Mouse (Mus musculus) CH12.LX (cell line): ENCODE measurements at regions not wholly inside any gene's neighbourhood (a gene's known extent, or its start where the extent isn't known, plus 50 kb on each side); places are given as distances from the start of the nearest gene placed in this dataset.

Experiments
- DNase-seq: peaks from one replicate; pipeline ENCODE4 v3.0.0-alpha.2; 2013; ENCODE audit errors: extremely low read depth
- H3K27ac ChIP-seq: 2 replicates; pipeline ENCODE4 v1.5.1; 2012; ENCODE audit warnings: low read depth, mild to moderate bottlenecking, control low read depth, moderate library complexity; ENCODE audit not compliant: insufficient read depth
- H3K27me3 ChIP-seq: replicated peaks from 2 replicates; pipeline ENCODE3; 2012; ENCODE audit warnings: inconsistent platforms
- H3K36me3 ChIP-seq, 2 experiments: replicated peaks in 1 of 2; 2 replicates each; pipeline versions ENCODE3 to v1.6.1; 2012; ENCODE audit warnings: inconsistent platforms in 1 of 2, low read length in 1 of 2, mild to moderate bottlenecking in 1 of 2, mixed read lengths in 1 of 2, moderate library complexity in 1 of 2; ENCODE audit not compliant: control insufficient read depth in 1 of 2, insufficient read depth in 1 of 2
- H3K4me1 ChIP-seq, 2 experiments: 2 replicates each; pipeline ENCODE4 v1.6.1; 2012; ENCODE audit warnings: inconsistent platforms in 1 of 2, moderate library complexity in 1 of 2; ENCODE audit not compliant: insufficient read depth in 2 of 2, control insufficient read depth in 1 of 2
- H3K4me2 ChIP-seq: 2 replicates; pipeline ENCODE4 v1.6.1; 2012; ENCODE audit warnings: low read depth, mild to moderate bottlenecking, control low read depth; ENCODE audit not compliant: poor library complexity, insufficient read depth, severe bottlenecking
- H3K4me3 ChIP-seq, 3 experiments: fragments of 150-350 bp in 1 of 3; sonication (generic) in 1 of 3; replicated peaks in 1 of 3; 2 replicates each; pipeline versions ENCODE3 to v1.5.1; 2011 to 2012; ENCODE audit warnings: low read depth in 2 of 3, low read length in 2 of 3, mild to moderate bottlenecking in 2 of 3, moderate library complexity in 2 of 3, control low read depth in 1 of 3, improper control_type of control experiment in 1 of 3, inconsistent platforms in 1 of 3, mixed read lengths in 1 of 3; ENCODE audit not compliant: poor library complexity in 1 of 3
- H3K79me2 ChIP-seq: replicated peaks from 2 replicates; pipeline ENCODE4 v1.6.1; 2012; ENCODE audit warnings: mild to moderate bottlenecking, moderate library complexity; ENCODE audit not compliant: control insufficient read depth, poor library complexity, insufficient read depth, severe bottlenecking; ENCODE audit errors: extremely low read depth
- H3K9ac ChIP-seq: 2 replicates; pipeline ENCODE4 v1.6.1; 2012; ENCODE audit warnings: low read depth, mild to moderate bottlenecking, control low read depth, moderate library complexity; ENCODE audit not compliant: insufficient read depth
- H3K9me3 ChIP-seq: replicated peaks from 2 replicates; pipeline ENCODE3; 2012; ENCODE audit warnings: low read length, inconsistent platforms, mixed read lengths
- CHD1 ChIP-seq: IDR thresholded peaks from 2 replicates; pipeline ENCODE4 v1.6.1; 2012; ENCODE audit warnings: low read depth, low read length, improper control_type of control experiment, inconsistent platforms
- CTCF ChIP-seq, 2 experiments: IDR thresholded peaks in 1 of 2; conservative IDR thresholded peaks in 1 of 2; 2 replicates each; pipeline ENCODE4 v1.5.1; 2011 to 2012; ENCODE audit warnings: low read depth in 2 of 2, low read length in 2 of 2, improper control_type of control experiment in 1 of 2, inconsistent platforms in 1 of 2, mild to moderate bottlenecking in 1 of 2, moderate library complexity in 1 of 2
- EP300 ChIP-seq: IDR thresholded peaks from 2 replicates; pipeline ENCODE4 v1.6.1; 2011; ENCODE audit warnings: low read length, improper control_type of control experiment
- GABPA ChIP-seq: IDR thresholded peaks from 2 replicates; pipeline ENCODE4 v1.6.1; 2012; ENCODE audit warnings: low read depth, low read length, improper control_type of control experiment, inconsistent platforms; ENCODE audit not compliant: insufficient replicate concordance
- IRF4 ChIP-seq: IDR thresholded peaks from 2 replicates; pipeline ENCODE4 v1.6.1; 2014; ENCODE audit warnings: low read depth, mild to moderate bottlenecking, inconsistent platforms, low read length, improper control_type of control experiment
- JUND ChIP-seq: conservative IDR thresholded peaks from 2 replicates; pipeline ENCODE4 v1.6.1; 2011; ENCODE audit warnings: low read depth, low read length, improper control_type of control experiment
- MAFK ChIP-seq: IDR thresholded peaks from 2 replicates; pipeline ENCODE4 v1.6.1; 2011; ENCODE audit warnings: low read length, improper control_type of control experiment; ENCODE audit not compliant: insufficient replicate concordance
- MAX ChIP-seq: IDR thresholded peaks from 2 replicates; pipeline ENCODE4 v1.6.1; 2011; ENCODE audit warnings: low read length, improper control_type of control experiment
- MEF2A ChIP-seq: IDR thresholded peaks from 2 replicates; pipeline ENCODE4 v1.6.1; 2014; ENCODE audit warnings: low read depth, mild to moderate bottlenecking, inconsistent platforms, low read length, improper control_type of control experiment, borderline replicate concordance
- MYC ChIP-seq: IDR thresholded peaks from 2 replicates; pipeline ENCODE4 v1.6.1; 2011; ENCODE audit warnings: low read depth, mild to moderate bottlenecking, improper control_type of control experiment, low read length
- NELFE ChIP-seq: IDR thresholded peaks from 2 replicates; pipeline ENCODE4 v1.6.1; 2011; ENCODE audit warnings: low read depth, low read length, improper control_type of control experiment
- POLR2AphosphoS2 ChIP-seq: IDR thresholded peaks from 2 replicates; pipeline ENCODE4 v1.6.1; 2011; ENCODE audit warnings: low read depth, low read length, improper control_type of control experiment
- RAD21 ChIP-seq: IDR thresholded peaks from 2 replicates; pipeline ENCODE4 v1.6.1; 2011; ENCODE audit warnings: low read depth, mild to moderate bottlenecking, low read length, improper control_type of control experiment, moderate library complexity
- SMC3 ChIP-seq: IDR thresholded peaks from 2 replicates; pipeline ENCODE4 v1.6.1; 2011; ENCODE audit warnings: low read depth, low read length, improper control_type of control experiment
- TBP ChIP-seq: conservative IDR thresholded peaks from 2 replicates; pipeline ENCODE4 v1.6.1; 2011; ENCODE audit warnings: low read depth, low read length, improper control_type of control experiment
- UBTF ChIP-seq: IDR thresholded peaks from 2 replicates; pipeline ENCODE4 v1.6.1; 2012; ENCODE audit warnings: low read depth, mild to moderate bottlenecking, inconsistent platforms, low read length, improper control_type of control experiment, moderate library complexity
- ZC3H11A ChIP-seq: IDR thresholded peaks from 2 replicates; pipeline ENCODE4 v1.6.1; 2012; ENCODE audit warnings: low read depth, mild to moderate bottlenecking, inconsistent platforms, low read length, improper control_type of control experiment
- ZKSCAN1 ChIP-seq: IDR thresholded peaks from 2 replicates; pipeline ENCODE4 v1.6.1; 2012; ENCODE audit warnings: low read depth, inconsistent platforms, low read length, improper control_type of control experiment, borderline replicate concordance
- ZMIZ1 ChIP-seq: IDR thresholded peaks from 2 replicates; pipeline ENCODE4 v1.6.1; 2012; ENCODE audit warnings: low read depth, mild to moderate bottlenecking, inconsistent platforms, low read length, improper control_type of control experiment
- ZNF384 ChIP-seq: IDR thresholded peaks from 2 replicates; pipeline ENCODE4 v1.6.1; 2012; ENCODE audit warnings: low read depth, low read length, improper control_type of control experiment, inconsistent platforms
- dilution Hi-C: fragments of 300-500 bp; cut with MboI; formaldehyde crosslinking; loops from 2 replicates; pipeline ENCODE4 v1.14.3; 2020; ENCODE audit warnings: low sequenced_read_pairs; ENCODE audit not compliant: extremely low pct_unique_long_range_greater_than_20kb, extremely low pct_ligation_motif_present
- in situ Hi-C: fragments of 300-500 bp; cut with MboI; formaldehyde crosslinking; loops from 3 replicates; pipeline ENCODE4 v1.14.3; 2019; ENCODE audit warnings: low sequenced_read_pairs, low pct_ligation_motif_present, low pct_unique_long_range_greater_than_20kb, mixed read lengths

DNA sequence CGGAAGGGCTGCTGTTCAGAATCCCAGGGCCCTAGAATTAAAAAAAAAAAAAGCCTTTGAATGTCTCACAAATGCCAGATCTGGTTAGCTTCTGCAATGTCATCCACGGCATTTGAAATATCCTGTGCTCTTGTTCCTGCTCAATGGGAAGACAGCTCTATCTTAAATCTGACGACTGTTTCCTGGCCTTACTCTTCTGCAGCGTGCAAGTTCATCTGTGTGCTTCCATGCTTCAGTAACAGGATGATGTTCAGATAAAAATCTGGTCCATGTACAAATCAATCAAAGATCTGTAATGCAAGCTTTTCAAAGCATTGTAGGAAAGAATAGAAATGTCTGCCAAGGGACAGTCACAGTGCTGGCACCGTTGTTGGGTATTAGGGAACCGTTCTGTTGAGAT, 738.4 kb downstream of the 4930447A16Rik start:
- DNase-seq = no peak
- TF ChIP-seq ZMIZ1 (no peak), GABPA (no peak), MAFK (no peak), POLR2AphosphoS2 (no peak), JUND (no peak)
- TF ChIP-seq, all 38 proteins: peak for 0
- no peak overlapping the region for H3K4me2 ChIP-seq
- no peak overlapping the region for H3K4me3 ChIP-seq
- H3K9ac ChIP-seq = no peak overlapping the region
- no peaks in the 10 kb centered on the region for H3K9me3 ChIP-seq
- dilution Hi-C loops = no loop called here
- no peaks in the 10 kb centered on the region for H3K27me3 ChIP-seq
- H3K27ac ChIP-seq = no peak overlapping the region
- H3K79me2 ChIP-seq = no peaks in the 10 kb centered on the region
- no peaks in the 10 kb centered on the region for H3K36me3 ChIP-seq
- in situ Hi-C loops = no loop called here
- H3K4me1 ChIP-seq = peaks cover 0 to 9% of the 10 kb centered on the region in 2 experiments; a peak in 2 of 4 replicates

DNA sequence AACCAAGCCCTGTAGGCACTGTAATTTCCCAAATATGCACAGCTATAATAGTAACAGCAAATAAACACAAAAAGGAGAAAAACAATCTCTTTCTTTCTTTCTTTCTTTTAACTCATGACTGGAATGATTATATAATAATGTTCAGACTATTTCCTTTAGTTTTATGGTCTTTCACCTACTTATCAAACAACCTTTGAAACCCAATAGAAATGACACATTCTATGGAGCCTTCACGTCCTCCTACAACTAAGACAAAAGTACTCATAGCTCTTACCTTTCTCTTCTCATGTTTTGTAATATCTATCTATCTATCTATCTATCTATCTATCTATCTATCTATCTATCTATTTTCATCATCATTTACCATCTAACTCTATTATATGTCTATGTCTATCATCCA, 739.5 kb downstream of the 4930447A16Rik start:
- Histone ChIP-seq H3K9ac (no peak overlapping the region), H3K79me2 (no peaks in the 10 kb centered on the region), H3K27me3 (no peaks in the 10 kb centered on the region), H3K36me3 (no peaks in the 10 kb centered on the region), H3K27ac (no peak overlapping the region), H3K4me1 (no peaks in the 10 kb centered on the region; a peak in 1 of 4 replicates), H3K4me2 (no peak overlapping the region), H3K9me3 (no peaks in the 10 kb centered on the region), H3K4me3 (no peak overlapping the region)
- TF ChIP-seq CHD1 = no peak
- TF ChIP-seq TBP = no peak
- TF ChIP-seq SMC3 = no peak
- no peak for TF ChIP-seq MAX
- no peak for TF ChIP-seq EP300
- no peak for TF ChIP-seq ZKSCAN1
- TF ChIP-seq ZNF384 = no peak
- no peak for TF ChIP-seq MYC
- TF ChIP-seq RAD21 = no peak
- no peak for TF ChIP-seq UBTF
- TF ChIP-seq MEF2A = no peak
- no peak for TF ChIP-seq CTCF (conservative IDR thresholded peaks at IDR 0.05 in 1 of 2, IDR thresholded peaks at IDR 0.05 in 1 of 2; ENCODE audit: low read depth in 2 of 2, low read length in 2 of 2)
- TF ChIP-seq MAFK = no peak
- no peak for TF ChIP-seq NELFE
- no peak for TF ChIP-seq IRF4
- no peak for TF ChIP-seq ZC3H11A
- dilution Hi-C loops = no loop called here
- in situ Hi-C loops = no loop called here
- DNase-seq = no peak
